Mouse (Mus musculus): ENCODE measurements around the gene Kyat1.

The Kyat1 gene

DNA sequence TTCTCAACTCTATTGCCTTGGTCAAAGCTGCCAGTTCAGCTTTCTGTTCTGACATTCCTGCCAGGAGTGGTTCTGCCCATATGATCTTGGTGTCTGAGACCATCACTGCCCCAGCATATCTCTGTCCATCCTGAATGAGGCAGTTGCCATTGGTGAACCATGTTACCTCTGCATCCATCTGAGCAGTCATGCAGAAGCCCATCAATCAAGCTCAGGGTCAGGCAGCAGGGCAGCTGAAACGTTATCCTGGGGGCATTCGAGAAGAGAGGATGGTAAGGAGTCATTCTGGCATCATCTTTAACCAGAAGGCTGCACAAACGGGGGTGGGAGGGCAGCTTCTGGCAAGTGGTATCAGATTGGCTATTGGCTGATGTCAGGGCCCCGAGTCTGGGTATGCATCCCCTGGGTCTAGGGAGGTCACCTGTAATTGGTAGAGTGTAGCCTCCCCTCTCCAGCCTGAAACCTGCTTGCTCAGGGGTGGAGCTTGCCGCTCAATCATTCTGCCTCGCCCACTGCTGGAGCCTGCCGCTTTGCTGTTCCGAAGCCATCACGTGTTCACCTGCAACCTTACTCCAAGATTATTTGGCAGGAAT is 41.2 kb downstream of the Kyat1 start:
- no peak for TF ChIP-seq GATA4 (IDR thresholded peaks at IDR 0.05; ENCODE audit: insufficient replicate concordance, low read length)

DNA sequence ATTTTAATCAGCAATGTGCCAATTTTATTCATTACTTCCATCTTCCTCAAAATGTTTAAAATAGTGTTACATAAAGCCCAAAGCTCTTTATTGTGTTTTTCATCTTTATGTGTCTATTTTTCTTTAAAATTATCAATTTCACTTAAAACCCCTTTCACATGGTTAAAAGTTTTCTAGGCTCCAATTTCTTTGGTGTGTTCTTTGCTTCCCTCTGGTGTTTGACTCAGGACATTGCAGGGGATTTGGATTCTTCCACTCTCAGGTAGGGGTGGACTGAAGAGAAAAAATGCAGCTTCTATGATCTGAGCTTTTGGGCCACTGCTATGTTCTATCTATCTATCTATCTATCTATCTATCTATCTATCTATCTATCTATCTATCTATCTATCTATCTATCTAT is 43.8 kb downstream of the Kyat1 start:
- no peak for TF ChIP-seq GATA4 (IDR thresholded peaks at IDR 0.05; ENCODE audit: insufficient replicate concordance, low read length)

DNA sequence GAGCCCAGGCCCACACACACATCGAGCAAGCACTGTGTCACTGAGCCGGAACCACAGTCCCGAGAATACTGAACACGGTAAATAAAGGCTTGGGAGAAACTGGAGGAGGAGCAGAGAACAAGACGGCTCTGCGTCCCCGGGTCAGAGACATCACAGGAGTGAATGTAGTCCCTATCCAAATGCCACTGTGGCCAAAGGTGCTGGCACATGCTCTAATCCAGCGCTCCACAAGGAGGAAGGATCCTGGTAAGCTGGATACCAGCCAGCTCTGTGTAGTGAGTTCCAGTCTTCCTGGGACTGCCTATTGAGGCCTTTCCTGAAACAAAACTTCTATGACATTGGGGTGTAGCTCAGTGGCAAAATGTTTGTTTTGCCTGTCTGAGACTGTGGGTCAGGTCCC is 53.0 kb downstream of the Kyat1 start:
- no peak for TF ChIP-seq GATA4 (IDR thresholded peaks at IDR 0.05; ENCODE audit: insufficient replicate concordance, low read length)

DNA sequence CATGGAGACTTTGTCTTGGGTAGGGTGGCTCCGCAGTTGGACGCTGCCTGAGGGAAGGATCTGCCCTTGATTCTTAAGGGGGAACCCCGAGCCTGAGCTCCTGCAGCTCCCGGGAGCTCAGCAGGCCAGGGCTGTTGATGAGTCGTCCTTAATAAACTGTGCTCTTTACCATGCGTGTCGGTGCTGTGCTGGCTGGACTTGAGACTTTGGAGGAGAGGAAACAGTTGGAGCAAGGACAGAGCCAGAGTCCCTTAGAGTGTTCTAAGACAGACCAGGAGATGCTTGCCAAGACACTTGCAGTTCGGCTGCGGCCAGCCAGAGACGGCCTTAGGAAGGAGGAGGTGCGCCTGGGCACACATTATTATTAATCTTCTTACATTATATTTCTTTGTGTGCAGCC is 53.8 kb downstream of the Kyat1 start:
- no peak for TF ChIP-seq GATA4 (IDR thresholded peaks at IDR 0.05; ENCODE audit: insufficient replicate concordance, low read length)

DNA sequence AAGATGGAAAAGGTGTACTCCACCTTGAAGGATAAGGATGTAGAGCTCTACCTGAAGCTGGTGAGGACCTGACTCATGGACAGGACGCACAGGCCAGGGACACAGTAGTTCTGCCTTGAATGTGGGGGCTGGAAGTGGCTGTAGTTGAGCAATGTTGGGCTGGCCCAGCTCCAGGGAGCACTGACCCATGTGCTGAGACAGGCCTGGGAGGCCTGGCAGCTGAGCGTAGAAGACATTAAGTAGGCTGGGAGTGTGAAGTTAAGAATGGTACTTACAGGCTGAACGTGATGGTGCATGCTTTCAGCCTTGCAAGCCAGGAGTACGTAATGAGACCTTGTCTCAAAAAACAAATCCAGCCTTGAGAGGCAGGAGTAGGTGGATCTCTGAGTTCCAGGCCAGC is 58.2 kb downstream of the Kyat1 start:
- no peak for TF ChIP-seq GATA4 (IDR thresholded peaks at IDR 0.05; ENCODE audit: insufficient replicate concordance, low read length)

DNA sequence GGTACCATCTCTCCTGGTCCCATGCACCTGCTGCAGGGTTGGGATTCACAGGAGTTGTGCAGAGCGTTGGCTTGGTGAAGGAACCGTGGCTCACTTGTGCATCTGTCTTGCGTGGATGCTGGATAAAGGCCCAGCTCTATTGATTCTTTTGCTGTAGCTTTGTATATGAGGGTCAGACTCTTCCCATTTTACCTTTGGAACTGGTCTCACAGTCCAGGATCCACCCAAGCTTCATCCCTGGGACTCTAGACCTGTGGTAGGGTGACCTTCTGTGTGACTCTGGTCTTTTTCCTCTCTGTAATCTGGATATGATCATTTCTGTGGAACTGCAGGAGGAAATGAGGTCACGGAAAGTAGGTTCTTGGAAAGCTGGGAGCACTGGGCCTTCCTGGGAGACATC is 61.2 kb downstream of the Kyat1 start:
- no peak for TF ChIP-seq GATA4 (IDR thresholded peaks at IDR 0.05; ENCODE audit: insufficient replicate concordance, low read length)

DNA sequence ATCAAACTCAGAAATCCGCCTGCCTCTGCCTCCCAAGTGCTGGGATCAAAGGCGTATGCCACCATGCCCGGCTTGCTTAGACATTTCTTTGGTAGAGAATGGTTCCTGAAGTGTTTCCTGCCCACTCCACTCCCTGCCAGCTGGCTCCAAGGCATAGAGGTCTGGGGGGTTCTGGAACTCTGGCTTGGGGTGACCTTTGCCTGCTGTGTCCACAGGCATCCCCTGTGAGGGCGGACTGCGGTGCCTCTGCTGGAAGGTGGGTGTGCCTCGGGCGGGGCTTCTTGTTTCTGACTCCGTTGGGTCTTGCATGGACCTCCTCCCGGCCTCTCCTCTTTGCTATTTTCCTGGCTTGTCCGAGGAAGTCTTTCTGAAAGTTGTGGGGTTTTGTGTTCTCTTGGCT is 69.2 kb downstream of the Kyat1 start:
- no peak for TF ChIP-seq GATA4 (IDR thresholded peaks at IDR 0.05; ENCODE audit: insufficient replicate concordance, low read length)

Measured in liver, adult (tissue).